Mouse (Mus musculus) embryonic facial prominence, embryonic 11.5 days (tissue): ENCODE results near the gene Th. TPM values are rescaled to one million over a fixed set of nuclear protein-coding genes. Genes with fewer than 3 reads are reported as not detected.

Source experiments
- ATAC-seq: fragments of 200-750 bp; cut with Nextera tagmentation; replicated peaks from 2 replicates; pipeline ENCODE4 v1.8.0; 2017; ENCODE audit warnings: low read depth; ENCODE audit not compliant: insufficient number of reproducible peaks, low FRiP score, low TSS enrichment
- DNase-seq: peaks from one replicate; pipeline ENCODE4 v3.0.0-alpha.2; 2015; ENCODE audit warnings: low spot score
- H3K27ac ChIP-seq: fragments of 300-500 bp; sonication (generic); replicated peaks from 2 replicates; pipeline ENCODE4 v1.5.1; 2014; ENCODE audit warnings: mild to moderate bottlenecking, low read depth, low read length, control low read depth
- H3K27me3 ChIP-seq: fragments of 300-500 bp; sonication (generic); 2 replicates; pipeline ENCODE4 v1.6.1; 2014; ENCODE audit warnings: mild to moderate bottlenecking, low read length, moderate library complexity, mixed read lengths; ENCODE audit not compliant: control insufficient read depth, insufficient read depth
- H3K36me3 ChIP-seq: fragments of 300-500 bp; sonication (generic); replicated peaks from 2 replicates; pipeline ENCODE4 v1.6.1; 2014; ENCODE audit warnings: low read depth, mild to moderate bottlenecking, low read length, moderate library complexity, mixed read lengths; ENCODE audit not compliant: control insufficient read depth, insufficient read depth
- H3K4me1 ChIP-seq: fragments of 300-500 bp; sonication (generic); 2 replicates; pipeline ENCODE4 v1.6.1; 2014; ENCODE audit warnings: low read length, mixed read lengths; ENCODE audit not compliant: control insufficient read depth, insufficient read depth
- H3K4me2 ChIP-seq: fragments of 300-500 bp; sonication (generic); 2 replicates; pipeline ENCODE4 v1.6.1; 2014; ENCODE audit warnings: low read depth, mild to moderate bottlenecking, control low read depth, low read length, moderate library complexity
- H3K4me3 ChIP-seq: fragments of 300-500 bp; sonication (generic); 2 replicates; pipeline ENCODE4 v1.5.1; 2014; ENCODE audit warnings: low read depth, low read length, control low read depth
- H3K9ac ChIP-seq: fragments of 300-500 bp; sonication (generic); replicated peaks from 2 replicates; pipeline ENCODE4 v1.6.1; 2014; ENCODE audit warnings: mild to moderate bottlenecking, control low read depth, low read length
- H3K9me3 ChIP-seq: fragments of 300-500 bp; sonication (generic); replicated peaks from 2 replicates; pipeline ENCODE4 v1.6.1; 2016; ENCODE audit warnings: mild to moderate bottlenecking, low read length, inconsistent platforms, mixed read lengths; ENCODE audit not compliant: control insufficient read depth
- WGBS: fragments of 180-500 bp; shearing (Covaris S2); extraction: QIAGEN DNeasy Blood & Tissue Kit; methylation state at CpG from one replicate; pipeline ENCODE4 v1.1.7; 2014; 5-methylcytosine and 5-hydroxymethylcytosine counted together
- polyA plus RNA-seq: library from polyadenylated mRNA; unstranded; fragments of >200 nt; fragmentation: Nextera tagmentation; extraction: Ambion mirVana; gene quantifications from 2 replicates; pipeline ENCODE4 v1.2.1, GENCODE M21; 2014

Th gene
- 2.8 and 4.7 TPM in 2 replicates for polyA plus RNA-seq

- Histone ChIP-seq H3K4me2 (no peak within 1 kb of the TSS), H3K9ac (no peak within 1 kb of the TSS), H3K36me3 (no peaks in the 10 kb centered on the region), H3K9me3 (no peaks in the 10 kb centered on the region), H3K27me3 (no peaks in the 10 kb centered on the region), H3K4me3 (no peak within 1 kb of the TSS), H3K27ac (no peak within 1 kb of the TSS), H3K4me1 (no peaks in the 10 kb centered on the region)
- WGBS, result 74% methylated on average over 3 of the region's 3 CpGs
- ATAC-seq (no peak), DNase-seq (no peak)
Measured at GRCm38 (mm10) chr7:142931028-142931427, at the start of gene Th. Gene Th, minus strand, starts transcription at chr7:142931128.

- ATAC-seq (0 out of 2 replicates have a peak, but pooled peaks have one; percentile 77), DNase-seq (peak; percentile 64)
- H3K9ac ChIP-seq, result no peak within 1 kb of the TSS; the same call in none of the 2 replicates
- H3K4me1 ChIP-seq, result peaks cover 7% of the 10 kb centered on the region
- H3K9me3 ChIP-seq, result no peaks in the 10 kb centered on the region
- H3K27ac ChIP-seq, result no peak within 1 kb of the TSS
- H3K36me3 ChIP-seq, result no peaks in the 10 kb centered on the region
- peak within 1 kb of the TSS; percentile 38 for H3K4me3 ChIP-seq
- H3K27me3 ChIP-seq, result peaks cover 51% of the 10 kb centered on the region
- 2% methylated on average over 50 of the region's 51 CpGs for WGBS
- peak within 1 kb of the TSS; percentile 86 for H3K4me2 ChIP-seq
Measured at GRCm38 (mm10) chr7:142968809-142969511, 38.0 kb upstream of the Th start, which contains the start of gene Ascl2. Gene Ascl2, minus strand, starts transcription at chr7:142969264.

GRCm38 (mm10) chr7:142967884-142968808 lies 37.2 kb upstream of the Th start:
- peak overlapping the region; percentile 9 for H3K9ac ChIP-seq
- ATAC-seq, result peak; percentile 60; the same call in 1 of the 2 replicates
- H3K27ac ChIP-seq, result no peak overlapping the region
- H3K27me3 ChIP-seq, result peaks cover 51% of the 10 kb centered on the region
- H3K4me2 ChIP-seq, result peak overlapping the region; percentile 86
- no peaks in the 10 kb centered on the region for H3K36me3 ChIP-seq
- H3K4me3 ChIP-seq, result peak overlapping the region; percentile 38
- WGBS, result under 1% methylated on average over 83 of the region's 90 CpGs
- H3K9me3 ChIP-seq, result no peaks in the 10 kb centered on the region
- peak; percentile 84 for DNase-seq
- peaks cover 7% of the 10 kb centered on the region for H3K4me1 ChIP-seq

GRCm38 (mm10) chr7:142967414-142967883 lies 36.5 kb upstream of the Th start:
- H3K9me3 ChIP-seq, result no peaks in the 10 kb centered on the region
- H3K27me3 ChIP-seq, result peaks cover 51% of the 10 kb centered on the region
- peak overlapping the region; percentile 38 for H3K4me3 ChIP-seq
- no peak overlapping the region for H3K27ac ChIP-seq
- peak; percentile 30 for DNase-seq
- under 1% methylated on average over 36 of the region's 36 CpGs for WGBS
- H3K36me3 ChIP-seq, result no peaks in the 10 kb centered on the region
- ATAC-seq, result 0 out of 2 replicates have a peak, but pooled peaks have one; percentile 45
- H3K9ac ChIP-seq, result peak overlapping the region; percentile 23
- H3K4me2 ChIP-seq, result peak overlapping the region; percentile 86
- H3K4me1 ChIP-seq, result peaks cover 7% of the 10 kb centered on the region

- ATAC-seq, result no peak
- H3K36me3 ChIP-seq, result no peaks in the 10 kb centered on the region
- H3K9ac ChIP-seq, result no peak overlapping the region
- no peaks in the 10 kb centered on the region for H3K4me1 ChIP-seq
- no peaks in the 10 kb centered on the region for H3K27me3 ChIP-seq
- no peak for DNase-seq
- H3K9me3 ChIP-seq, result no peaks in the 10 kb centered on the region
- H3K4me3 ChIP-seq, result no peak overlapping the region
- no peak overlapping the region for H3K27ac ChIP-seq
- no peak overlapping the region for H3K4me2 ChIP-seq
- WGBS, result 71% methylated on average over 4 of the region's 4 CpGs
Measured at GRCm38 (mm10) chr7:142959752-142960151, 28.8 kb upstream of the Th start.

GRCm38 (mm10) chr7:142958817-142959216 lies 27.9 kb upstream of the Th start:
- no peak overlapping the region for H3K9ac ChIP-seq
- no peaks in the 10 kb centered on the region for H3K9me3 ChIP-seq
- no peaks in the 10 kb centered on the region for H3K4me1 ChIP-seq
- DNase-seq, result no peak
- WGBS, result 84% methylated on average over 1 of the region's 1 CpGs
- no peak overlapping the region for H3K27ac ChIP-seq
- no peak overlapping the region for H3K4me2 ChIP-seq
- no peak overlapping the region for H3K4me3 ChIP-seq
- no peaks in the 10 kb centered on the region for H3K27me3 ChIP-seq
- ATAC-seq, result no peak
- H3K36me3 ChIP-seq, result no peaks in the 10 kb centered on the region

GRCm38 (mm10) chr7:142956018-142956417 lies 25.1 kb upstream of the Th start:
- no peak overlapping the region for H3K4me3 ChIP-seq
- H3K9ac ChIP-seq, result no peak overlapping the region
- no peaks in the 10 kb centered on the region for H3K4me1 ChIP-seq
- ATAC-seq (no peak), DNase-seq (no peak)
- 53% methylated on average over 2 of the region's 2 CpGs for WGBS
- H3K9me3 ChIP-seq, result no peaks in the 10 kb centered on the region
- H3K27ac ChIP-seq, result no peak overlapping the region
- H3K4me2 ChIP-seq, result no peak overlapping the region
- H3K27me3 ChIP-seq, result no peaks in the 10 kb centered on the region
- no peaks in the 10 kb centered on the region for H3K36me3 ChIP-seq
